Mouse (Mus musculus) megakaryocyte, adult 5-6 weeks (primary cell): ENCODE results near the gene Csnk1g1. TPM values are rescaled to one million over a fixed set of nuclear protein-coding genes. Genes with fewer than 3 reads are reported as not detected.

Source experiments
- ATAC-seq: 2 replicates; pipeline ENCODE4 v1.8.0; 2016; ENCODE audit warnings: mild to moderate bottlenecking, inconsistent platforms; ENCODE audit not compliant: poor library complexity, severe bottlenecking
- total RNA-seq, 2 experiments: library from RNA; stranded (forward) in 1 of 2; stranded (reverse) in 1 of 2; fragments of 153-499, 151-499 nt in 1 of 2; fragments of 221-1000, 200-1000 nt in 1 of 2; gene quantifications; 2 replicates each; pipeline versions ENCODE4 v1.2.3 to v1.2.4; 2015 to 2017

Gene Csnk1g1
- total RNA-seq, 2 experiments from 2014 or later = 22.3 to 31.0 TPM

- ATAC-seq = no peak
Observed at GRCm38 (mm10) chr9:65995603-65996376, 87.1 kb downstream of the Csnk1g1 start.

GRCm38 (mm10) chr9:65998965-65999364 lies 90.2 kb downstream of the Csnk1g1 start:
- ATAC-seq = no peak

GRCm38 (mm10) chr9:66004380-66004779 lies 95.7 kb downstream of the Csnk1g1 start:
- no peak for ATAC-seq

- ATAC-seq = no peak
Observed at GRCm38 (mm10) chr9:66007603-66008202, 99.0 kb downstream of the Csnk1g1 start.

GRCm38 (mm10) chr9:66020601-66021000 lies 111.9 kb downstream of the Csnk1g1 start:
- ATAC-seq = no peak

- no peak for ATAC-seq
Observed at GRCm38 (mm10) chr9:66038082-66038481, 129.4 kb downstream of the Csnk1g1 start.

- no peak for ATAC-seq
Observed at GRCm38 (mm10) chr9:66038581-66038980, 129.9 kb downstream of the Csnk1g1 start.

GRCm38 (mm10) chr9:66039290-66039689 lies 130.6 kb downstream of the Csnk1g1 start:
- ATAC-seq = no peak

- ATAC-seq = no peak
Observed at GRCm38 (mm10) chr9:66040801-66041200, 132.1 kb downstream of the Csnk1g1 start.

GRCm38 (mm10) chr9:66042331-66042730 lies 133.6 kb downstream of the Csnk1g1 start:
- no peak for ATAC-seq

- ATAC-seq = no peak
Observed at GRCm38 (mm10) chr9:66043241-66043640, 134.5 kb downstream of the Csnk1g1 start.

- ATAC-seq = no peak
Observed at GRCm38 (mm10) chr9:66049931-66050601, 141.3 kb downstream of the Csnk1g1 start.

GRCm38 (mm10) chr9:66051493-66051892 lies 142.8 kb downstream of the Csnk1g1 start:
- ATAC-seq = no peak

- no peak for ATAC-seq
Observed at GRCm38 (mm10) chr9:66052731-66053130, 144.0 kb downstream of the Csnk1g1 start.

- ATAC-seq = no peak
Observed at GRCm38 (mm10) chr9:66053620-66054019, 144.9 kb downstream of the Csnk1g1 start.

- peak; percentile 99 for ATAC-seq
Observed at GRCm38 (mm10) chr9:66059583-66060307, 151.0 kb downstream of the Csnk1g1 start, which contains the start of gene Ppib. Gene Ppib, plus strand, starts transcription at chr9:66060222.

GRCm38 (mm10) chr9:66060308-66060647 lies 151.6 kb downstream of the Csnk1g1 start:
- peak; percentile 43 for ATAC-seq

GRCm38 (mm10) chr9:66060986-66061385 lies 152.3 kb downstream of the Csnk1g1 start:
- no peak for ATAC-seq

GRCm38 (mm10) chr9:66061656-66062055 lies 152.9 kb downstream of the Csnk1g1 start:
- no peak for ATAC-seq

GRCm38 (mm10) chr9:66063446-66063845 lies 154.7 kb downstream of the Csnk1g1 start:
- no peak for ATAC-seq

- no peak for ATAC-seq
Observed at GRCm38 (mm10) chr9:66064316-66064715, 155.6 kb downstream of the Csnk1g1 start.
